Mouse (Mus musculus) ovary, postnatal 10 days (tissue): ENCODE results near the gene 1110051M20Rik.
"Not testable (repeated sequence)": the region's sequence is repeated elsewhere in the genome, so short reads cannot be mapped to it uniquely, and the experiment has no call there.

ENCODE experiments used
- DNase-seq: peaks from one replicate; pipeline ENCODE4 v3.0.0; 2022; ENCODE audit warnings: low spot score

Gene 1110051M20Rik

GRCm38 (mm10) chr2:91444286-91444892 is at the start of gene 1110051M20Rik:
Gene 1110051M20Rik, minus strand, starts transcription at chr2:91444704.
- DNase-seq, result peak; percentile 68

DNA sequence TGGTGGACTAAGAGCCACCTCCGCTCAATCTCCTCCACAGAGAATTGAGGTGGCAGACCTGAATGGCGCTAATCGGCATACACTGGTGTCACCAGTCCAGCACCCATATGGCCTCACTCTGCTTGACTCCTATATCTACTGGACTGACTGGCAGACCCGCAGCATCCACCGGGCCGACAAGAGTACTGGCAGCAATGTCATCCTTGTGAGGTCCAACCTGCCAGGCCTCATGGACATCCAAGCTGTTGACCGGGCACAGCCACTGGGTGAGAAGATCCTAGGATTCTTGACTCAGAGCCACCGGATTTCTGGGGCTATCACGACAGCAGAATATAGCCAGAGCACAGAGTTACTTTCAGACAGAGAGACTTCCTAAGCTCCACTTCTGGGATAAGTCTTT is 49.5 kb upstream of the 1110051M20Rik start:
- DNase-seq, result no peak

- no peak for DNase-seq
Measured at GRCm38 (mm10) chr2:91492071-91492635, 47.6 kb upstream of the 1110051M20Rik start.

GRCm38 (mm10) chr2:91487295-91487694 is 42.8 kb upstream of the 1110051M20Rik start:
- DNase-seq, result not testable (repeated sequence)

- DNase-seq, result no peak
Measured at GRCm38 (mm10) chr2:91485256-91485655, 40.8 kb upstream of the 1110051M20Rik start.

- DNase-seq, result no peak
Measured at GRCm38 (mm10) chr2:91484698-91485097, 40.2 kb upstream of the 1110051M20Rik start.

GRCm38 (mm10) chr2:91480805-91481514 is 36.5 kb upstream of the 1110051M20Rik start:
- DNase-seq, result no peak

DNA sequence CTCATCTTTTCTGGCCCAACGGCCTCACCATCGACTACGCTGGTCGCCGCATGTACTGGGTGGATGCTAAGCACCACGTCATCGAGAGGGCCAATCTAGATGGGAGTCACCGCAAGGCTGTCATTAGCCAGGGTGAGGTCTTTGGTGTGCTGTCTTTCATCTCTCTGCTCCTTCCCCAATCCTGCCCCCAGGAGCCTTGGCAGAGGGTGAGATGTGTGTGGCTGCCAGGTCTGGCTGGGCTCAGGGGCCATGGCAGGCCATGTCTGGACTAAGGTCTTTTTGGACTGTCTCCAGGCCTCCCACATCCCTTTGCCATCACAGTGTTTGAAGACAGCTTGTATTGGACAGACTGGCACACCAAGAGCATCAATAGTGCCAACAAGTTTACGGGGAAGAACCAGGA is 35.9 kb upstream of the 1110051M20Rik start:
- no peak for DNase-seq

GRCm38 (mm10) chr2:91476841-91477240 is 32.3 kb upstream of the 1110051M20Rik start:
- no peak for DNase-seq

DNA sequence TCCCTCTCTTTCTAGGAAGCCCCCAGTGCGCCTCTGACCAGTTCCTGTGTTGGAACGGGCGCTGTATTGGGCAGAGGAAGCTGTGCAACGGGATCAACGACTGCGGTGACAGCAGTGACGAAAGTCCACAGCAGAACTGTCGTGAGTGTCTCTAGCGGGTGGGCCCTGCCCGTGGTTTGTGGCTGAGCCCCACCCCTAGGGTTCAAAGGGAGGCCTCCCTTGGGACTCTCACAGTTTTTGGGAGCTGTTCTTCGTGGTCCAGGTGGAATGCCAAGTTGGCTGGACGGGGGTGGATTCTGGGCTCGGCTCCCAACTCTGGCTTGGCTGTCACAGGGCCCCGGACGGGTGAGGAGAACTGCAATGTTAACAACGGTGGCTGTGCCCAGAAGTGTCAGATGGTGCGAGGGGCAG is 31.8 kb upstream of the 1110051M20Rik start:
- no peak for DNase-seq

DNA sequence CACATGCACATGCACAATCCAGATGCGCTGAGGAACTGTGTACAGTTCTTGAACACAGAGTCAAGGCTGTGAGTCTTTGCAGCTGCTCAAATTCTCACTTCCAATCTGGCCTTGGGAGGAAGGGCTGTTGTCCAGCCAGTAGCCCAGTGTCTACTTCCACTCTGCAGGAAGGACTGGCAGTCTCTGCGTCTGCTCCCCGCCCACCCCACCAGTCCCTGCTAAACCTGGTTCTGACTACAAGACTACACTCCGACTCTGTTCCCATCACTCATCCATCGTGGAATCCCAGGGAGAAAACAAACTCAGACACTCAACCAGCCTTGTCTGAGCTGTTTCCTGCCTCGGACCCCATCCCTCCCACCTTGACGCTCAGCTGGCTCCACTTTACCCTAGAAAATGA is 31.3 kb upstream of the 1110051M20Rik start:
- no peak for DNase-seq

GRCm38 (mm10) chr2:91474358-91474757 is 29.9 kb upstream of the 1110051M20Rik start:
- DNase-seq, result no peak

DNA sequence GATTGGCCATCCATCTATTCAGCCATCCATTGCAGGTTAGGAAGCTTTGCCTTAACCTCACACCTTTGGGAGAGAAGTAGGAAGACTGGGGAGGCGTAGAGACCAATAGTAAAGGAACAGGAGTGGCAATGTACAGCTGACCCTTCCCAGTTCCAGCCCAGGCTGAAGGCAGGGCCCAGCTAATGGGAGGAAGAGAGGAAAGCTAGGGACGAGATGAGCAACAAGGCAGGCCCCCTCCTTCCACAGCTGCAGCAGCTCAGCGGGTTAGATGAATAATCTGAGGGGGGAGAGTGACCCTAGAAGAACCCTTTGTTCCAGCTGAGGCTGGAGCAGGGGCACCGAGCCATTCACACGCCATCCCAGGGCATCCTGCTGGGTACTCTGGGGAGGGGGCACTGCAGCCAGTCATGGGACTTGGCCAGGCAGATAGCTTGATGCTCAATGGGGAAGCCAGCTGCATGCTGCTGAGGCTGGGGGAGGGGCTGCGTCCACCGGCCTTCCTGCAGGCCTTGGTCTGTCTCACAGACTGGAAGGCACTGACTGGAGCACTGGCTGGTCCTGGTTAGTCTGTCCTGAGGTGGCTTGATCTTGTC is 25.6 kb upstream of the 1110051M20Rik start:
- no peak for DNase-seq

GRCm38 (mm10) chr2:91467613-91468012 is 23.1 kb upstream of the 1110051M20Rik start:
- DNase-seq, result no peak

GRCm38 (mm10) chr2:91465934-91466333 is 21.4 kb upstream of the 1110051M20Rik start:
- DNase-seq, result no peak

DNA sequence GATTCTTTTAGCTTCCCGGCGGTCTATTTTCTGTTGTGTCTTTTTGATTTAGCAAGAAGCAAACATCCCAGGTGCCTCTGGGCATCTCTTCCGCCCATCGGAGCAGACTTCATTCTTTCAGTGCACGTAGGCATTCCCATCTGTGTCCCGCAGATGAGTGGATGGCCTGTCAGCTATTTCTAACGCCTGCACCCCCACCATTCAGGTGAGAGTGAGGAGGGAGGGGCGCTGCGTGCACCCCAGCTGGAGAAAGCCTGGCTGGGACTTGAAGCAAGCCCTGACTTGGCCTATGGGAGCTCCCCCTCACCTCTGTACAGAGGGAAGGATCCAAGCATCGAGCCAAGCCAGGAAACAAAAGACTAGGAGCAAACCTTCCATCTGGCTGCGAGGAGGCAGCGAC is 18.2 kb upstream of the 1110051M20Rik start:
- no peak for DNase-seq

- no peak for DNase-seq
Measured at GRCm38 (mm10) chr2:91462196-91462595, 17.7 kb upstream of the 1110051M20Rik start.

- DNase-seq, result no peak
Measured at GRCm38 (mm10) chr2:91461341-91461740, 16.8 kb upstream of the 1110051M20Rik start.

DNA sequence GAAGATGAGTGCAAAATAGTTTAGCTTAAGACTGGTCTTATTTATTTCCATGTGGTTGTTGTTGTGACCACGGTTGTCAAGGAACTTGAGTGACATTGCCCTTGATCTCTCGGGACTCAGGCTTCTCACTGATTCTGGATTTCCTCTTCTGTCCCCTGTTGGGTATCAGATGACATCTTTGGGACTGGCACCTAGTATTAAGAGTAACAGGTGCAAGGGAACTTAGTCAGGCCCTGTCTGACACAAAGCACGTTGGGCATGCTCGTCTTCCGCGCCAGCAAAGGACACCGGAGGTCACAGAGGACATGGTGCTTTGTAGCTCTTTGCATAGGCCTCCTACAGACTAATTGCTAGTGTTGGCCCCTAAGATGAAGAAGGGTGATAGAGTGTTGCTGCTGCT is 16.3 kb upstream of the 1110051M20Rik start:
- no peak for DNase-seq

GRCm38 (mm10) chr2:91460076-91460475 is 15.6 kb upstream of the 1110051M20Rik start:
- no peak for DNase-seq

GRCm38 (mm10) chr2:91458673-91459391 is 14.3 kb upstream of the 1110051M20Rik start:
- peak; percentile 24 for DNase-seq

DNA sequence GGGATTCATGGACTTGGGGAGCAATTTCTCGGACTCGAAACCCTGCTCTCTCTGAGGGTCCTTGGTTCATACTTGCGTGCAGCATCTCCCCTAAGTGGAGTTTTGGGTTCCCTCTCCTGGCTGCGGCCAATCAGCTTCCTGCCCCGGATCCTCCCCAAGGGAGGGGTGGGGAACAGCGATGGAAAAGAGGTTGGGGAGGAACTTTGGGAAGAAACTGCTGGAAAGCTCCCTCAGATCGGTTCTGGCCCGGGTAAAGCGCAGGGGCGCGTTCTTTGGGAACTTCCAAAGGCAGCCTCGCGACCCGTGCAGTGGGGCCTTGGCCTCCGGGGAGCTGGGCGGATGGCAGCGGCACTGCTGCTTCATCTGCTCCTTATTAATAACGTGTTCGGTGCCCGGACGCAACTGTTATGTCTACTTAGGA is 13.8 kb upstream of the 1110051M20Rik start:
- peak; percentile 43 for DNase-seq
